Comparison of ENCODE assay signal across 15 mouse cellular contexts in genomic region chr1:162336224-162336623, GRCm38 (mm10).
A peak's percentile ranks its signal among the peaks of the same experiment; 100 is the strongest.
DNase-seq lines count a peak whose midpoint lies in the region; ATAC-seq and TF ChIP-seq lines count a peak whose summit lies in the region.
"Had no signal": no experiment of that assay in that cellular context is flagged by ENCODE, and none has a peak within 500 bp of the region (broad histone marks: within the 10 kb centered on the region; RNA-seq: fewer than 3 reads in every experiment).

No protein-coding gene starts in this region.

- H3K27me3 ChIP-seq in kidney, embryonic 14.5 days (ENCODE audit: control insufficient read depth, insufficient read depth, low read length) = no peaks in the 10 kb centered on the region
- H3K27me3 ChIP-seq in kidney, adult 2 months (replicated peaks; ENCODE audit: control insufficient read depth, insufficient read depth, low read length) = no peaks in the 10 kb centered on the region
- no peaks in the 10 kb centered on the region for H3K27me3 ChIP-seq in embryonic facial prominence, embryonic 13.5 days
- no peaks in the 10 kb centered on the region for H3K27me3 ChIP-seq in forebrain, embryonic 15.5 days
- H3K27me3 ChIP-seq in limb, embryonic 15.5 days = no peaks in the 10 kb centered on the region
- H3K27me3 ChIP-seq: hindbrain, embryonic 15.5 days had no signal

- H3K4me1 ChIP-seq in kidney, embryonic 14.5 days (ENCODE audit: control insufficient read depth, insufficient read depth, low read length) = no peaks in the 10 kb centered on the region
- H3K4me1 ChIP-seq in kidney, adult 2 months (ENCODE audit: control insufficient read depth, insufficient read depth, low read length) = no peaks in the 10 kb centered on the region
- peaks cover 11% of the 10 kb centered on the region; the same call in 1 of the 2 replicates for H3K4me1 ChIP-seq in embryonic facial prominence, embryonic 13.5 days
- H3K4me1 ChIP-seq in forebrain, embryonic 15.5 days = no peaks in the 10 kb centered on the region
- H3K4me1 ChIP-seq in limb, embryonic 15.5 days = peaks cover 7% of the 10 kb centered on the region; the same call in 1 of the 2 replicates
- H3K4me1 ChIP-seq: heart, embryonic 10.5 days; hindbrain, embryonic 15.5 days had no signal

- TF ChIP-seq POLR2A in kidney, adult 2 months (IDR thresholded peaks at IDR 0.05; ENCODE audit: low read depth, low read length) = no peak

- no peak for ATAC-seq in kidney, embryonic 14.5 days (ENCODE audit: low FRiP score, low TSS enrichment)
- ATAC-seq in embryonic facial prominence, embryonic 13.5 days (ENCODE audit: insufficient number of reproducible peaks, insufficient read depth, low FRiP score, low TSS enrichment, low read depth) = no peak
- ATAC-seq in forebrain, embryonic 15.5 days (replicated peaks) = 0 out of 2 replicates have a peak, but pooled peaks have one; percentile 6
- ATAC-seq in limb, embryonic 15.5 days (ENCODE audit: insufficient number of reproducible peaks, low FRiP score, low TSS enrichment, low read depth) = no peak
- no peak for ATAC-seq in megakaryocyte, adult 5-6 weeks (ENCODE audit: poor library complexity, severe bottlenecking)
- ATAC-seq: intestine, postnatal 0 days had no signal

- H3K9ac ChIP-seq in kidney, embryonic 14.5 days (ENCODE audit: low read depth, low read length) = no peak overlapping the region
- no peak overlapping the region for H3K9ac ChIP-seq in embryonic facial prominence, embryonic 13.5 days
- H3K9ac ChIP-seq in forebrain, embryonic 15.5 days (replicated peaks) = no peak overlapping the region
- no peak overlapping the region for H3K9ac ChIP-seq in limb, embryonic 15.5 days
- H3K9ac ChIP-seq: hindbrain, embryonic 15.5 days had no signal

- no peak for DNase-seq in kidney, adult 2 months
- DNase-seq in lung, postnatal 36 days = no peak
- DNase-seq: cerebellum, adult 18-20 months; cerebellum, postnatal 36 days; lung, adult 18-20 months had no signal

- H3K36me3 ChIP-seq in kidney, embryonic 14.5 days (ENCODE audit: control insufficient read depth, insufficient read depth, low read length) = no peaks in the 10 kb centered on the region
- no peaks in the 10 kb centered on the region for H3K36me3 ChIP-seq in kidney, adult 2 months (ENCODE audit: control insufficient read depth, insufficient read depth, low read length)
- no peaks in the 10 kb centered on the region for H3K36me3 ChIP-seq in embryonic facial prominence, embryonic 13.5 days
- H3K36me3 ChIP-seq in forebrain, embryonic 15.5 days = no peaks in the 10 kb centered on the region
- no peaks in the 10 kb centered on the region for H3K36me3 ChIP-seq in limb, embryonic 15.5 days
- H3K36me3 ChIP-seq: heart, embryonic 10.5 days; hindbrain, embryonic 15.5 days had no signal

- 50% methylated on average over 3 of the region's 3 CpGs for WGBS in kidney, embryonic 14.5 days
- WGBS in kidney, adult 2 months = 56% methylated on average over 3 of the region's 3 CpGs
- WGBS in embryonic facial prominence, embryonic 13.5 days = 48% methylated on average over 3 of the region's 3 CpGs
- 38% methylated on average over 3 of the region's 3 CpGs for WGBS in forebrain, embryonic 15.5 days
- WGBS in limb, embryonic 15.5 days = 34% methylated on average over 3 of the region's 3 CpGs

- no peak for TF ChIP-seq CTCF in kidney, adult 2 months (conservative IDR thresholded peaks at IDR 0.05; ENCODE audit: insufficient read depth, insufficient read length, low read depth, low read length)

- H3K27ac ChIP-seq in kidney, embryonic 14.5 days (ENCODE audit: low read depth, low read length) = 0 out of 2 replicates have a peak overlapping the region, but pooled peaks have one; percentile 42
- no peak overlapping the region for H3K27ac ChIP-seq in kidney, adult 2 months (ENCODE audit: insufficient read depth, low read depth, low read length)
- H3K27ac ChIP-seq in embryonic facial prominence, embryonic 13.5 days = peak overlapping the region; percentile 71
- no peak overlapping the region for H3K27ac ChIP-seq in forebrain, embryonic 15.5 days (replicated peaks)
- H3K27ac ChIP-seq in limb, embryonic 15.5 days = peak overlapping the region; percentile 80
- H3K27ac ChIP-seq: heart, embryonic 10.5 days; hindbrain, embryonic 15.5 days; kidney, postnatal 0 days had no signal

- H3K9me3 ChIP-seq in kidney, embryonic 14.5 days (ENCODE audit: control insufficient read depth, low read length) = no peaks in the 10 kb centered on the region
- no peaks in the 10 kb centered on the region for H3K9me3 ChIP-seq in embryonic facial prominence, embryonic 13.5 days
- no peaks in the 10 kb centered on the region for H3K9me3 ChIP-seq in forebrain, embryonic 15.5 days
- no peaks in the 10 kb centered on the region for H3K9me3 ChIP-seq in limb, embryonic 15.5 days
- H3K9me3 ChIP-seq: heart, embryonic 10.5 days; hindbrain, embryonic 15.5 days had no signal

- H3K4me2 ChIP-seq in kidney, embryonic 14.5 days (replicated peaks; ENCODE audit: low read depth, low read length) = no peak overlapping the region
- H3K4me2 ChIP-seq in embryonic facial prominence, embryonic 13.5 days = no peak overlapping the region
- no peak overlapping the region for H3K4me2 ChIP-seq in forebrain, embryonic 15.5 days (replicated peaks)
- no peak overlapping the region for H3K4me2 ChIP-seq in limb, embryonic 15.5 days
- H3K4me2 ChIP-seq: hindbrain, embryonic 15.5 days; liver, embryonic 11.5 days had no signal

- no peak overlapping the region for H3K4me3 ChIP-seq in kidney, embryonic 14.5 days (ENCODE audit: low read length)
- H3K4me3 ChIP-seq in kidney, adult 2 months (ENCODE audit: insufficient read depth, low read depth, low read length) = no peak overlapping the region
- no peak overlapping the region for H3K4me3 ChIP-seq in embryonic facial prominence, embryonic 13.5 days
- no peak overlapping the region for H3K4me3 ChIP-seq in forebrain, embryonic 15.5 days
- H3K4me3 ChIP-seq in limb, embryonic 15.5 days = no peak overlapping the region
- H3K4me3 ChIP-seq: heart, embryonic 10.5 days; hindbrain, embryonic 15.5 days had no signal

Comparison
In these comparisons a context has a peak if more than half of its experiments do, and no peak if none do; other contexts are left out.
1. H3K27ac ChIP-seq: peak in kidney, embryonic 14.5 days (single experiment), embryonic facial prominence, embryonic 13.5 days (single experiment) and limb, embryonic 15.5 days (single experiment); none in kidney, adult 2 months (single experiment) and forebrain, embryonic 15.5 days (single experiment).